Mouse (Mus musculus): ENCODE measurements around the gene Rgl1. TPM values are rescaled to one million over a fixed set of nuclear protein-coding genes. Genes with fewer than 3 reads are reported as not detected.

Rgl1 gene
- total RNA-seq, 2 experiments from 2014 or later: 103 to 105 TPM

- no peak for DNase-seq (ENCODE audit: low spot score in 2 of 2)
- intact Hi-C loops (cut with DNase I): no loop called here
Observed at GRCm38 (mm10) chr1:152727604-152728236, 38.4 kb downstream of the Rgl1 start.

DNA sequence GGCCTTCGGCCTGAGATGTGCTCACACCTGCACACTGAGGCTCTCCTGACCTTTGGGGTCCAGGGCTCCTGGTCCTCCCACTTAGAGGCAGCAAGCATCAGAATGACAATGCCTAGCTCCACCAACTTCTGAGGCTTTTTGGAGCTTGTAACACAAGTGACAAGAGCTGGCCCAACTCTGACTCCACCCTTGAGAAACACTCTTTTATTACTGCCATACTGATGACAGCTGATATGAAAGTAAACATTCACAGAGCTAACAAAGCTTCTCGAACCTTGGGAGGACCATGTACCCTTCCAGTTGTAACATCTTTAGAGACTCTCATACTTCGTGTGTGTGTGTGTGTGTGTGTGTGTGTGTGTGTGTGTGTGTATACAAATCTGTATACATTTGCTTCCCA lies 40.1 kb downstream of the Rgl1 start:
- DNase-seq (ENCODE audit: low spot score in 2 of 2): no peak
- intact Hi-C loops (cut with DNase I): no loop called here

- no peak for DNase-seq (ENCODE audit: low spot score in 2 of 2)
- intact Hi-C loops (cut with DNase I): no loop called here
Observed at GRCm38 (mm10) chr1:152724286-152724685, 41.9 kb downstream of the Rgl1 start.

GRCm38 (mm10) chr1:152721535-152722198 lies 44.5 kb downstream of the Rgl1 start:
- no peak for DNase-seq (ENCODE audit: low spot score in 2 of 2)

GRCm38 (mm10) chr1:152720969-152721368 lies 45.2 kb downstream of the Rgl1 start:
- no peak for DNase-seq (ENCODE audit: low spot score in 2 of 2)
- intact Hi-C loops (cut with DNase I): no loop called here

More at GRCm38 (mm10) chr1:152721535-152722198, 44.5 kb downstream of the Rgl1 start:
- intact Hi-C loops (cut with DNase I): no loop called here

DNA sequence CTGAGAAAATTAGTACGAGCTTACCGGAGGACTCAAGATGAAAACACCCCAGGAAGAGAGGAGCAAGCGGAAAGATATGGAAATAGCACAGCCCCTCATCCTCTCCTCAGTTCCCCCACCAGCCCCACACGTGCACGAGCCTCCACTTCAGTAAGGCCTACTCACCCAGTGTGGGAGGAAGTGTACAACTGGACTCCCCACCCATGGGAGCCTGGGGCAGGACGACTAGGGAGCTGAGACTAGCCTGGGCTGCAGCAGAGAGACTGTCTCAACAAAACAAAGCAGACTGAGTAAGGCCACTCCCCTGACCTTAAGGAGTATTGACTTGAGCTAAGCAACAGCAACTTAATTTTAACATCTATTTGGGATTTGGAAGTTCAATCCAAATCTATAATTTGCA lies 48.0 kb downstream of the Rgl1 start:
- intact Hi-C loops (cut with DNase I): no loop called here
- no peak for DNase-seq (ENCODE audit: low spot score in 2 of 2)

DNA sequence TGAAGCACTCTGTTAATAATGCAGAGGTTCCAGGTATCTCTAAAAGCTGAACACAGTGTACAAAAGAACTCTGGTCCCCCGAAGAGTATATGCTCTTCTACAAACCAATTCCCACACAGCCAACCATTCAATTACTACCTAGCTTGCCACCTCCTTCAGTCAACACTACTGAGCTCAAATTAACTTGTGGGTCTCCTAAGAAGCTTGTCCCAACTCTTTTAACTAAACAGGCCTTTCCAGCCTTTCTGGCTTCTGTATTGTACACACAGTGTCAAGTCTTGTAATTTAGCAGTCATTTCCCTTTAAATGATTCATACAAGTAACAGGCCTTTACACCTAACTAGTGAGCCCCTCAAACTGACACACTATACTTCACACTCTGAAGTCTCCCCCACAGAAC lies 48.8 kb downstream of the Rgl1 start:
- intact Hi-C loops (cut with DNase I): no loop called here
- no peak for DNase-seq (ENCODE audit: low spot score in 2 of 2)

DNA sequence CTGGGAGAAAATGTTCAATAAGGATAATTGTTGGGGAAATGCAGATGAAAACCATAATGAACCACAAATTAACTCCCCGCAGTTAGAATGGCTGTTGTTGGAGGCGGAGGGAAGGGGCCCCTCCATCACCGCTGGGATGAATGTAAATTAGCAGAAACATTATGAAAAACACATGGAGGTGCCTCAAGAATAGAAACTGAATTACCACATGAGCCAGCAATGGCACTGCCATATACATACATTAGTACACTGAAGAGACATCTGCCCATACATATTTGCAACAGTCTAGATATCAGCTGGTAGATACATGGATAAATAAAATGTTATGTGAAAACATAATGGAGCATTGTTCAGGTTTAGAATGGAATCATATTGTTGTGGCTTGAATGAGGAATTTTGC lies 51.7 kb downstream of the Rgl1 start:
- intact Hi-C loops (cut with DNase I): no loop called here
- no peak for DNase-seq (ENCODE audit: low spot score in 2 of 2)

- intact Hi-C loops (cut with DNase I): no loop called here
- no peak for DNase-seq (ENCODE audit: low spot score in 2 of 2)
Observed at GRCm38 (mm10) chr1:152713924-152714323, 52.2 kb downstream of the Rgl1 start.

DNA sequence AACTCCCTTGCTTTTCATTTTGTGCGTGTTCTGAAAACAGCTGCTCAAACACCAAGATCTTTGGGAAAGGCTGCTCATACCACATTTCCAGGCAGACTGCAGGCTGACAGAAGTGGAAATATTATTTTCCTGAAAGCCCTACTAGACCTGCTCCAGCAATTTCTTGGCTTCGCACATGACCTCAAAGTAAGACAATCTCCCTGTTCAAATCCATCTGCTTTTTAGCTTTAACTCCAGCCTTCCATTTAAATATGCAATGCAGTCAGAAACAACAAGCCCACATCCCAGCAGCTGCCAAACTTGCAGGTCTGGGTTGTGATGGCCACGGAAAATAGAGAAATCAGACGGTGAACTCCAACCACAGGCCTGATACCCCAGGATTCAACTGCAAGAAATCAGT lies 55.1 kb downstream of the Rgl1 start:
- DNase-seq (ENCODE audit: low spot score in 2 of 2): no peak
- intact Hi-C loops (cut with DNase I): no loop called here

DNA sequence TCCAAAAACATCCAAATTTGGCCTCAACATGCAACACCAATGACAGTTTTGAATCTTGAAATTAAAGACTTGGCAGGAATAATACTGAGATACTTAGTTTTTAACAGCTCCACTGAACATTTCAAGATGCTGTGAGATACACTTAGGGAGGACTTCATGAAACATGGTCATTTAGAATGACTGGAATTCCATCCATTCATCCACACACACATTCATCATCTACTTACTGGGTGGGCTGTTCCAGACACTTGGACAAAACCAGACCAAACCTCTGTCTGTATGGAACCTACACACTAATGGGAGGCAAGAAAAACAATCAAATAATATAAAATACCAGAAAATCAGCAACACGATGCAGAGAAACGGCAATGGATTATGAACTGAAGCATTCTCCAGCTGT lies 58.6 kb downstream of the Rgl1 start:
- intact Hi-C loops (cut with DNase I): no loop called here
- DNase-seq (ENCODE audit: low spot score in 2 of 2): no peak

GRCm38 (mm10) chr1:152703941-152704340 lies 62.2 kb downstream of the Rgl1 start:
- no peak for DNase-seq (ENCODE audit: low spot score in 2 of 2)
- intact Hi-C loops (cut with DNase I): no loop called here

DNA sequence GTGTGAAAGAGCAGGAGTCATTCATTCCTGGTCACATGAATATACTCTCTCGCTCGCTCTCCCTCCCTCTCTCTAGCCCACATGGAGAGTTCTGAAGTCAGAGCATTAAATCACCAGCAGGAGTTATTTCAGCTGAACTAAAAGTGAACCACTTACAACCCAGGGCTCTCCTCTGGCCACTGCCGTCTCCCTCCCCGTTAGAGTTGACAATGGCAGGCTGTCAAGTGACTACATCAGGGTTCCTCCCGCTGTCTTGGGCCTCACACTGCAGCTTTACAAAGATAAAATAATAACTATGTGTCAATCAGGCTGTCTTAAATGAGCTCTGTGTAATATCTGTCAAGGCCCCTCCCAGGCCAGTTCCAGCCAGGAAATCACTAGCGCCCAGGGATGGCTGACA lies 63.2 kb downstream of the Rgl1 start:
- DNase-seq (ENCODE audit: low spot score in 2 of 2): no peak
- intact Hi-C loops (cut with DNase I): no loop called here

GRCm38 (mm10) chr1:152701066-152701465 lies 65.1 kb downstream of the Rgl1 start:
- intact Hi-C loops (cut with DNase I): no loop called here
- no peak for DNase-seq (ENCODE audit: low spot score in 2 of 2)

- DNase-seq (ENCODE audit: low spot score in 2 of 2): no peak
- intact Hi-C loops (cut with DNase I): no loop called here
Observed at GRCm38 (mm10) chr1:152697341-152697740, 68.8 kb downstream of the Rgl1 start.

GRCm38 (mm10) chr1:152695491-152695890 lies 70.7 kb downstream of the Rgl1 start:
- intact Hi-C loops (cut with DNase I): no loop called here
- DNase-seq (ENCODE audit: low spot score in 2 of 2): no peak

DNA sequence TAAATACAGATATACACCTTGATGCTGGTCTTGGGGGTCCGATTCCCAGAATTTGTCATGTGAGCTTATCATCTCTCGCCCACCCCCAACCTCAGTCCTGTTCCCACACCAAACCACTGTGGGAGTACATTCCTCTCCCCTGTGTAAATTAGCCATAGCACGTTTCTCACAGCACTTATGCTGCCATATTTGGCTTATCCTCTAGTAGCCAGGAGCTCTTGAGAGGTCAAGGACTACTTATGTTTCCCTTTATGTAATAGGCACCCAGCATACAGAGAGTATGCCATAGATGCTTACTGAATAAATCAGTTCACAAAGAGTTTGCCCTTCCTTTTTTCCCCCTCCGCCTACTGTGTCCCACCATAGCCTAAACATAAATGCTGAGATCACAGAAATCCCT lies 76.2 kb downstream of the Rgl1 start:
- no peak for DNase-seq (ENCODE audit: low spot score in 2 of 2)
- intact Hi-C loops (cut with DNase I): no loop called here

GRCm38 (mm10) chr1:152687733-152688181 lies 78.4 kb downstream of the Rgl1 start:
- peak in 1 of 2 experiments; percentile 26 for DNase-seq (ENCODE audit: low spot score in 2 of 2)
- intact Hi-C loops (cut with DNase I): no loop called here

DNA sequence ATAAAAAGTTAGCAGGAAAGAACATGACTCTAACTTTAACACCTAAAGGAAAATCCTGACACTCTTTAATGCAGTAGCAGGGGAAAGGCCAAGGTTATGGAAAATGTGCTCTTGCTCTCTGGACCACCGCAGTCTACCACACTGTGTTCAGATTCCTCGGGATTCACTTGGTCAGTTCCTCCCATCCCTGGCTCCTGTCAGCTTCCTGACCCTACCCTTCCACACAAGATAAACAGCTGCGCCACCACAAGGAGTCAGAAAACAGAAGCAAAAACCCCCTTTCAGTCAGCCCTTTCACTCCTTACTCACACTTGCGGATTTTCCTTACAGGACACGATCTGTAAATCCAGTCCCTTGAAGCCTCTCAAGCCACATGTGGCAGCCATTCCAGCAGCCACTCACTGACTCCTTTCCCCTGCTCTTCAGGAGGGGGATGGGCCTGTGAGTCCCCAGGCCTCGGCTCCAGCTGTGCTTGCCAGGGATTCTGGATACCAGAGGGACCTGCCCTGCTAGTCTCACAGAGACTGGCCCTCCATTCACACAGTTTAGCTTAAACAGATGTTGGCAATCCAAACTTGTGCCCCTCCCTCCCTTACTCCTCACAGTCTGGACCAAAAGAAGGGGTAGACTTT lies 78.9 kb downstream of the Rgl1 start:
- no peak for DNase-seq (ENCODE audit: low spot score in 2 of 2)
- intact Hi-C loops (cut with DNase I): no loop called here

GRCm38 (mm10) chr1:152685531-152685930 lies 80.6 kb downstream of the Rgl1 start:
- no peak for DNase-seq (ENCODE audit: low spot score in 2 of 2)
- intact Hi-C loops (cut with DNase I): no loop called here
